24 mouse cellular contexts compared by ENCODE assay signal in genomic region chr13:52162676-52163075, GRCm38 (mm10).
DNase-seq lines count a peak whose midpoint lies in the region; ATAC-seq lines count a peak whose summit lies in the region.
"Had no signal": no experiment of that assay in that cellular context is flagged by ENCODE, and none has a peak within 500 bp of the region (broad histone marks: within the 10 kb centered on the region; RNA-seq: fewer than 3 reads in every experiment).

No protein-coding gene starts in this region.

- H3K9me3 ChIP-seq in midbrain, embryonic 14.5 days (ENCODE audit: control insufficient read depth, low read length), result no peaks in the 10 kb centered on the region
- H3K9me3 ChIP-seq in midbrain, embryonic 10.5 days (replicated peaks), result no peaks in the 10 kb centered on the region
- H3K9me3 ChIP-seq: embryonic facial prominence, embryonic 13.5 days; embryonic facial prominence, embryonic 15.5 days; forebrain, embryonic 10.5 days; forebrain, embryonic 12.5 days had no signal

- no peak for ATAC-seq in midbrain, embryonic 14.5 days (ENCODE audit: low FRiP score, low TSS enrichment)
- ATAC-seq: CD4-positive, CD25-positive, alpha-beta regulatory T cell, adult 4 months; forebrain, embryonic 14.5 days; forebrain, embryonic 16.5 days had no signal

- intact Hi-C loops in gastrocnemius, postnatal 14 days (cut with DNase I; ENCODE audit: low total_unique reads), result no loop called here

- H3K4me3 ChIP-seq in midbrain, embryonic 14.5 days (replicated peaks; ENCODE audit: low read depth, low read length), result no peak overlapping the region
- no peak overlapping the region for H3K4me3 ChIP-seq in midbrain, embryonic 10.5 days
- H3K4me3 ChIP-seq: embryonic facial prominence, embryonic 13.5 days; embryonic facial prominence, embryonic 15.5 days; erythroblast, embryonic 14.5 days; forebrain, embryonic 10.5 days; forebrain, embryonic 12.5 days had no signal

- no peaks in the 10 kb centered on the region for H3K27me3 ChIP-seq in midbrain, embryonic 14.5 days (ENCODE audit: control insufficient read depth, insufficient read depth, low read length)
- no peaks in the 10 kb centered on the region for H3K27me3 ChIP-seq in midbrain, embryonic 10.5 days (ENCODE audit: low read depth, poor library complexity, severe bottlenecking)
- H3K27me3 ChIP-seq: embryonic facial prominence, embryonic 13.5 days; embryonic facial prominence, embryonic 15.5 days; forebrain, embryonic 12.5 days had no signal

- H3K27ac ChIP-seq in midbrain, embryonic 14.5 days (replicated peaks; ENCODE audit: low read depth, low read length), result no peak overlapping the region
- H3K27ac ChIP-seq in midbrain, embryonic 10.5 days (replicated peaks), result no peak overlapping the region
- H3K27ac ChIP-seq: embryonic facial prominence, embryonic 13.5 days; embryonic facial prominence, embryonic 15.5 days; forebrain, embryonic 10.5 days; forebrain, embryonic 12.5 days had no signal

- 71% methylated on average over 7 of the region's 7 CpGs for WGBS in midbrain, embryonic 14.5 days
- 91% methylated on average over 7 of the region's 7 CpGs for WGBS in midbrain, embryonic 10.5 days

- H3K4me1 ChIP-seq in midbrain, embryonic 14.5 days (ENCODE audit: control insufficient read depth, insufficient read depth, low read length), result 0 out of 2 replicates have a peak, but pooled peaks cover 3% of the 10 kb centered on the region
- no peaks in the 10 kb centered on the region for H3K4me1 ChIP-seq in midbrain, embryonic 10.5 days
- H3K4me1 ChIP-seq: embryonic facial prominence, embryonic 13.5 days; embryonic facial prominence, embryonic 15.5 days; forebrain, embryonic 10.5 days; forebrain, embryonic 12.5 days had no signal

- peak; percentile 30 for DNase-seq in gastrocnemius, adult 18-20 months (ENCODE audit: low spot score)
- DNase-seq in gastrocnemius, postnatal 14 days, result no peak
- peak; percentile 14 for DNase-seq in midbrain, embryonic 14.5 days
- DNase-seq in midbrain, embryonic 10.5 days (ENCODE audit: low spot score), result no peak
- no peak for DNase-seq in thymus, postnatal 10 days (ENCODE audit: low spot score in 2 of 2)
- DNase-seq: adrenal gland, adult 2 months; adrenal gland, postnatal 10 days; adrenal gland, postnatal 25 days; B cell, adult 2 months; cerebellum, adult 11 months; cerebellum, adult 18-20 months; cerebellum, adult 8-10 months; cerebellum, adult 9-11 months; cerebellum, postnatal 14 days; cerebellum, postnatal 36 days; embryo, embryonic 11 days had no signal

- H3K9ac ChIP-seq in midbrain, embryonic 14.5 days (replicated peaks; ENCODE audit: low read length), result no peak overlapping the region
- H3K9ac ChIP-seq: embryonic facial prominence, embryonic 13.5 days; embryonic facial prominence, embryonic 15.5 days; forebrain, embryonic 12.5 days had no signal

- H3K4me2 ChIP-seq in midbrain, embryonic 14.5 days (ENCODE audit: low read length), result no peak overlapping the region
- H3K4me2 ChIP-seq: embryonic facial prominence, embryonic 13.5 days; embryonic facial prominence, embryonic 15.5 days; forebrain, embryonic 12.5 days had no signal

- H3K36me3 ChIP-seq in midbrain, embryonic 14.5 days (ENCODE audit: control insufficient read depth, insufficient read depth, low read length), result no peaks in the 10 kb centered on the region
- no peaks in the 10 kb centered on the region for H3K36me3 ChIP-seq in midbrain, embryonic 10.5 days
- H3K36me3 ChIP-seq: embryonic facial prominence, embryonic 13.5 days; embryonic facial prominence, embryonic 15.5 days; forebrain, embryonic 10.5 days; forebrain, embryonic 12.5 days had no signal

Comparison
In these comparisons a context has a peak if more than half of its experiments do, and no peak if none do; other contexts are left out.
1. DNase-seq: peak in gastrocnemius, adult 18-20 months (single experiment) and midbrain, embryonic 14.5 days (single experiment); none in gastrocnemius, postnatal 14 days (single experiment), midbrain, embryonic 10.5 days (single experiment) and thymus, postnatal 10 days (0 of 2).